Mouse (Mus musculus): ENCODE data around the gene Gm10220. TPM values are rescaled to one million over a fixed set of nuclear protein-coding genes. Genes with fewer than 3 reads are reported as not detected.
"Not testable (repeated sequence)": the region's sequence is repeated elsewhere in the genome, so short reads cannot be mapped to it uniquely, and the experiment has no call there.

The Gm10220 gene
- polyA plus RNA-seq (2012; rRNA removed): not detected in 2 replicates

DNA sequence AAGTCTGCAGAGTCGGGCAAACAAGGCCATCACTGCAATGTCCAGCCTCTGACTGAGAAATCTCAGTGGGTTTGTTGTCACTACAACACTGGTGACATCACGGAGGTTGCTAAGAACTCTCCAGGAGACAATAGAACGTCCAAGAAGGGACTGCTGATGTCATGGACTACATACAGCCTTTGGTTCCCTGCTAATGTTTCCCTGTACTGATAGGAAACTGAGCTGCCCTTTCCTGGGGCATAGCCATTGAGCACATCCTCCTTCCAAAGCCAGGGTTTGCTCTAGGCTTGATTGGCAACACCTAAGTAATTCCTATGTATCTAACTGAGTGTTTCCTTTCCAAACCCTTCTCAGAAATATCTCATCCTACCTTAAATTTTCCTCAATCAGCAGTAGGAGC is at the start of gene Gm10220:
Gene Gm10220, minus strand, starts transcription at position 101 of the 400 bp plus-strand sequence.
- H3K4me3 ChIP-seq (replicated peaks; ENCODE audit: extremely low read depth, low read depth, low read length); H3K4me1 ChIP-seq (ENCODE audit: control insufficient read depth, insufficient read depth, low read length); DNase-seq: not testable (repeated sequence)
- no CpG with 5 or more reads among the region's 3 CpGs for WGBS

DNA sequence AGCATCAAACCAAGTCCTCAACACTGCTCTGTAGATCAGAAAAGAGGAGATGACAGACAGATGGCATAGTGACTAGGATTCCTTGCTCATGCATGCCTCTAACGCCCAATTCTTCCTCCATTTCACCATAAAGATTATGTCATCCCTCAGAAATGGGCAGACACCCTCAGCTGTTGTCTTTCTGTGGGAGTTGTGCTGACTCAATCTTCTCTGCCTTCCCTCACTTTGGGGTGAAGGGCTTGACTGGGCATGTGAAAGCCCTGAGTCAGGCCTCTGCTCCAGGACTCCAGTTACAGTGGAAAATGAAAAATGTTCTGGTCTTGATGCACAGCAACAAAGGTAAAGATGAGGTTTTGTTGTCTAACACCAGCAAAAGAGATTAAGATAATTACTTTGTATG is 48.6 kb upstream of the Gm10220 start:
- H3K4me1 ChIP-seq (ENCODE audit: control insufficient read depth, insufficient read depth, low read length): no peaks in the 10 kb centered on the region
- DNase-seq: no peak
- no peak overlapping the region for H3K4me3 ChIP-seq (replicated peaks; ENCODE audit: extremely low read depth, low read depth, low read length)
- TF ChIP-seq CTCF (IDR thresholded peaks at IDR 0.05; ENCODE audit: insufficient read depth, low read length) (no peak), POLR2A (IDR thresholded peaks at IDR 0.05; ENCODE audit: borderline replicate concordance, extremely low read depth, low read depth, low read length) (no peak)
- WGBS: 60% methylated on average over 1 of the region's 1 CpGs

DNA sequence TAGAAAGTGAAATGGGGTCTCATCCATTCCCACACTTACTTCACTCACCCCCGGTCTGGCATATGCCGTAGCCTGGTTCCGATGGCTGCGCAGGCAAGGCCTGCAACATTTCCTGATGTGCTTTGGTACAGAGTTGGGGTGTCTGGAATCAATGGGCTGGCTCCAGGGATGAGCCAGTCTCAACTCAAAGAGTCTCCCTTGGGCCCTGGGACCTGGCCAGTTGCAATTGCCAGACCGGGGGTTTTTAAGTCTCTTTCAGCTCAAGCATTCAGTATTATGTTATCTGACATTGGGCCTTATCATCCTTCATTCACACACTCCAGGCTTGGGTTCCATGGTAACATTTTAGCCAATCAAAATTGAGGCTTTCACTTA is 44.6 kb upstream of the Gm10220 start:
- no peak for DNase-seq
- TF ChIP-seq POLR2A (IDR thresholded peaks at IDR 0.05; ENCODE audit: borderline replicate concordance, extremely low read depth, low read depth, low read length) (no peak), CTCF (IDR thresholded peaks at IDR 0.05; ENCODE audit: insufficient read depth, low read length) (no peak)
- 85% methylated on average over 5 of the region's 5 CpGs for WGBS
- H3K4me1 ChIP-seq (ENCODE audit: control insufficient read depth, insufficient read depth, low read length): no peaks in the 10 kb centered on the region
- H3K4me3 ChIP-seq (replicated peaks; ENCODE audit: extremely low read depth, low read depth, low read length): no peak overlapping the region

DNA sequence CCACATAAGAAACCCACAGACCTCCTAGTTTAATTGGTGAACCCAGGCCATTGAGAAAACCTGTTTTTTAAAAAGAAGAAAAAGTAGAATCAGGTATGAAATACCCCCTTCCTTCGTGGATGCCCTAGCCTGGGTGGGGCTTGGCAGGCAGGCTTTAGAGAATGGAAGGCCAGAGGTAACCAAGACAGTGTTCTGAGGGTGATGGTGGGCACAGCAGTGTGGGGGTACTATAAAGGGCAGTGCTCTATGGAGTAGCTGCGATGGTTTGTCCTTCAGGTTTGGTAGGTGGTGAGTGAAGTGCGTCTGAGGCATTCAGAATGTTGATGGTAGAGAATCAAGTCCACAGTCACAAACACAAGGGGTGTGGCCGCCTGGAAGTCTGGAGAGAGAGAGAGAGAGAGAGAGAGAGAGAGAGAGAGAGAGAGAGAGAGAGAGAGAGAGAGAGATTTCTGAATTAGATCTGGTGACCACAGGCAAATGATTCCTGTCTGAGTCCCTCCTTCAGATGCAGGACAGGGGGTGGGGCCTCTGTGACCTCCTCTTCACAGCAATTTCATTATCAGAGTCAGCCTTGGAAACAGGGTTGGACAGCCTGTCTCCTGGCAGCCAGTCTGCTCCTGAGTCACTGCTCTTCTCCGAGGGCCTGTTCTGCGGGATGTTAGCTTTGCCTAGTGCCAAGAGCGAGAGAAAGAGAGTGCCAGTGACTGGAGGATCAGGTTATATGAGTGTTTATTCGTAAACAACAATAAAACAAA is 44.0 kb upstream of the Gm10220 start:
- 60% methylated on average over 8 of the region's 8 CpGs for WGBS
- TF ChIP-seq POLR2A (IDR thresholded peaks at IDR 0.05; ENCODE audit: borderline replicate concordance, extremely low read depth, low read depth, low read length) (no peak), CTCF (IDR thresholded peaks at IDR 0.05; ENCODE audit: insufficient read depth, low read length) (no peak)
- Histone ChIP-seq H3K4me3 (replicated peaks; ENCODE audit: extremely low read depth, low read depth, low read length) (no peak overlapping the region), H3K4me1 (ENCODE audit: control insufficient read depth, insufficient read depth, low read length) (no peaks in the 10 kb centered on the region)
- no peak for DNase-seq

DNA sequence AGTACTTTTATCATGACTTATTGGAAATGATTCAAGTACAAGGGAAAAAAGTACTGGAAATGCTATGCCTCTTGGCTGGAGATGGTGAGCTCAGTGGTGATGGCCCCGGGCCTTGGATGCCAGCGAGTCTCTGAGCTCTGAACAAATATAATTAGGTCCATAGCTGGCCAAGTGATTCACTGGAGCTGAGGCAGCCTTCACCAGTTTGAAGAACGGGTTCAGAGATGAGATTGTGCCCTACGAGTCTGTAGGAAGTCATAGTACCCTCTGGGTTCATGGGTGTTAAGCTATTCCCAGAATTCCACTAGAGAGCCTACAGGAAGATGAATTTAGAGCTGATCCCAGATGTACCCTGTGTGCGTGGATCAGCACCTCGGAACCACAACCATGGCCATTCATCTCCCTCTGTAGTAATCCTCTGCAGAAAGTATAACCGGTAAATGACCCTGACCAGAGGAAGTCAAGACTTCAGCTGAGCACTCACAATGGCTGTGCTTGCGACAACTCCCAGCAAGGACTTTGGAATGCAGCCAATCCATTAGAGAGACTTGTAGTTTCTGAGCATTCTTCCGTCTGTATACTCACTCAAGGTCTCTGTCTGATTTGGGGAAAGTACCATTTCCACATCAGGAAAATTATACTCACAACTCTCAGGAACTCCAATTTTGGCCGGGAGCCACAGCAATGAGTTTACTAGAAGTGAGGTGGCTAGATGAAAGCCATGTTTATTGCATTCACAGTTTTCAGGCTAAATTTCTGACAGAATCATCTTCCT is 36.4 kb upstream of the Gm10220 start:
- no peaks in the 10 kb centered on the region for H3K4me1 ChIP-seq (ENCODE audit: control insufficient read depth, insufficient read depth, low read length)
- H3K4me3 ChIP-seq (replicated peaks; ENCODE audit: extremely low read depth, low read depth, low read length): no peak overlapping the region
- DNase-seq: no peak
- 45% methylated on average over 10 of the region's 10 CpGs for WGBS
- no peak for TF ChIP-seq POLR2A (IDR thresholded peaks at IDR 0.05; ENCODE audit: borderline replicate concordance, extremely low read depth, low read depth, low read length)
- no peak for TF ChIP-seq CTCF (IDR thresholded peaks at IDR 0.05; ENCODE audit: insufficient read depth, low read length)

DNA sequence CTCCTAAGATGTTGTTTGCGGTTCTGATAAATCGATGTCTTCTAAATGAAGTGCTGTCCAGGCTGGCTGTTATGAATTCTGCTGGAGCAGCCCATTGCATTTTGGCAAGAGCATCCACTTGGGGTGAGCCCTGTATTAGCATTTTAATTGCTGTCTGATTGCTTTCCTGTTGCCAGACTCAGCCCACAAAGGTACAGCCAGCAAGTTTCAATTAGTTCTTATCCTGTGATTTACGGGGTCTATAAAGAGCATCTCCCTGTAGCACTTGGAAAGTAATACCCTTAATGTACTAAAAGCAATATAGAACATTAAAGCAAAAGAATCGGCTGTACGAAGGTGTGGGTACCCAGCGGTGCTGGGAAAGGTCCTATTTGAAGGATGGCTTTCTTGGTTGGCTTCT is 21.7 kb upstream of the Gm10220 start:
- H3K4me3 ChIP-seq (replicated peaks; ENCODE audit: extremely low read depth, low read depth, low read length): no peak overlapping the region
- 85% methylated on average over 6 of the region's 6 CpGs for WGBS
- TF ChIP-seq POLR2A (IDR thresholded peaks at IDR 0.05; ENCODE audit: borderline replicate concordance, extremely low read depth, low read depth, low read length) (no peak), CTCF (IDR thresholded peaks at IDR 0.05; ENCODE audit: insufficient read depth, low read length) (no peak)
- DNase-seq: no peak
- H3K4me1 ChIP-seq (ENCODE audit: control insufficient read depth, insufficient read depth, low read length): no peaks in the 10 kb centered on the region

DNA sequence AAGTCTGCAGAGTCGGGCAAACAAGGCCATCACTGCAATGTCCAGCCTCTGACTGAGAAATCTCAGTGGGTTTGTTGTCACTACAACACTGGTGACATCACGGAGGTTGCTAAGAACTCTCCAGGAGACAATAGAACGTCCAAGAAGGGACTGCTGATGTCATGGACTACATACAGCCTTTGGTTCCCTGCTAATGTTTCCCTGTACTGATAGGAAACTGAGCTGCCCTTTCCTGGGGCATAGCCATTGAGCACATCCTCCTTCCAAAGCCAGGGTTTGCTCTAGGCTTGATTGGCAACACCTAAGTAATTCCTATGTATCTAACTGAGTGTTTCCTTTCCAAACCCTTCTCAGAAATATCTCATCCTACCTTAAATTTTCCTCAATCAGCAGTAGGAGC is 16.0 kb downstream of the Gm10220 start, which contains the start of gene 5031410I06Rik:
Gene 5031410I06Rik, minus strand, starts transcription at position 101 of the 400 bp plus-strand sequence.
- no CpG with 5 or more reads among the region's 3 CpGs for WGBS

DNA sequence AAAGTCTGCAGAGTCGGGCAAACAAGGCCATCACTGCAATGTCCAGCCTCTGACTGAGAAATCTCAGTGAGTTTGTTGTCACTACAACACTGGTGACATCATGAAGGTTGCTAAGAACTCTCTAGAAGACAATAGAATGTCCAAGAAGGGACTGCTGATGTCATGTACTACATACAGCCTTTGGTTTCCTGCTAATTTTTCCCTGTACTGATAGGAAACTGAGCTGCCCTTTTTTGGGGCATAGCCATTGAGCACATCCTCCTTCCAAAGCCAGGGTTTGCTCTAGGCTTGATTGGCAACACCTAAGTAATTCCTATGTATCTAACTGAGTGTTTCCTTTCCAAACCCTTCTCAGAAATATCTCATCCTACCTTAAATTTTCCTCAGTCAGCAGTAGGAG is 32.0 kb downstream of the Gm10220 start, which contains the start of gene Gm10471:
Gene Gm10471, minus strand, starts transcription at position 101 of the 400 bp plus-strand sequence.
- H3K4me3 ChIP-seq (replicated peaks; ENCODE audit: extremely low read depth, low read depth, low read length); DNase-seq; H3K4me1 ChIP-seq (ENCODE audit: control insufficient read depth, insufficient read depth, low read length): not testable (repeated sequence)
- WGBS: 54% methylated on average over 1 of the region's 1 CpGs

More for the DNA sequence above, 16.0 kb downstream of the Gm10220 start, which contains the start of gene 5031410I06Rik:
- H3K4me1 ChIP-seq (ENCODE audit: control insufficient read depth, insufficient read depth, low read length); H3K4me3 ChIP-seq (replicated peaks; ENCODE audit: extremely low read depth, low read depth, low read length); DNase-seq: not testable (repeated sequence)

DNA sequence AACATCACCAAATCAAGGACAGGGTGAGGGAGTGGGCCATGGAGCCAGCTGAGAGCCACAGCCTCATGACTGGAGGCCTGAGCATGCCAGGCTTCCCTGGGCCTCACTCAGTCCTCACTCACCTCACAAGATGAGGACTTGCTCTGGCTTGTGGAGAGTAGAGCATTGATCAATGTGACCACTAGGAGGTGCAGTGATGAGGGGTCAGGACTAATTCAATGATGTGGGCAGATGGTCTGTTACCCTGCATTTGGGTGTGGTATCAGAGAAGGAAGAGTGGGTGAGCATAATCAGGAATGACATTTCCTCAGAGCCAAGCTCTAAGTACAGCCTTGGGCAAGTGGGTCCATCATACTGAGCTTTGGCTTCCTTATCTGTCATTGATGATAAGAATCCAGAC is 42.2 kb downstream of the Gm10220 start:
- H3K4me1 ChIP-seq (ENCODE audit: control insufficient read depth, insufficient read depth, low read length); H3K4me3 ChIP-seq (replicated peaks; ENCODE audit: extremely low read depth, low read depth, low read length); DNase-seq: not testable (repeated sequence)

DNA sequence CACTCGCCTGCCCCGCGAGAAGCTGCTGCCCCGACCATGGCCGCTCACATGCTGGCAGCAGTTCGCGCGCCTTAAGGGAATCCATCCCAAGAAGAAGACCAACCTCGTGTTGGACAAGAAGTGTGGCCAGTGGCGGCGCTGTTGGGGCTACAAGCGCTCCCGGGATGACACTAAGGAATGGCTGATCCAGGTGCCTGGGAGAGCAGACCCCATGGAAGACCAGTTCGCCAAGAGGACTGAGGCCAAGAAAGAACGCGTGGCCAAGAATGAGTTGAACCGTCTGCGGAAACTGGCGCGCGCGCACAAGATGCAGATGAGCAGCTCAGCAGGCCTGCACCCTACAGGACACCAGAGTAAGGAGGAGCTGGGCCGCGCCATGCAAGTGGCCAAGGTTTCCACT is 50.5 kb downstream of the Gm10220 start:
- no peak for DNase-seq
- Histone ChIP-seq H3K4me1 (ENCODE audit: control insufficient read depth, insufficient read depth, low read length) (no peaks in the 10 kb centered on the region), H3K4me3 (replicated peaks; ENCODE audit: extremely low read depth, low read depth, low read length) (no peak overlapping the region)
- no peak for TF ChIP-seq CTCF (IDR thresholded peaks at IDR 0.05; ENCODE audit: insufficient read depth, low read length)
- TF ChIP-seq POLR2A (IDR thresholded peaks at IDR 0.05; ENCODE audit: borderline replicate concordance, extremely low read depth, low read depth, low read length): no peak
- WGBS: 84% methylated on average over 24 of the region's 24 CpGs

Other genes with a start within 250 kb of the Gm10220 start
- not detected in 2 replicates for gene Gm21663, start 179.0 kb downstream of the Gm10220 start, polyA plus RNA-seq (2012; rRNA removed)
- not detected in 2 replicates for gene Gm21671, start 167.0 kb downstream of the Gm10220 start, polyA plus RNA-seq (2012; rRNA removed)
- gene Gm21680, start 148.8 kb downstream of the Gm10220 start, polyA plus RNA-seq (2012; rRNA removed): not detected in 2 replicates
- not detected in 2 replicates for gene Gm21698, start 132.8 kb downstream of the Gm10220 start, polyA plus RNA-seq (2012; rRNA removed)
- gene Gm1979, start 116.6 kb downstream of the Gm10220 start, polyA plus RNA-seq (2012; rRNA removed): not detected in 2 replicates
- gene Gm5862, start 98.5 kb downstream of the Gm10220 start, polyA plus RNA-seq (2012; rRNA removed): not detected in 2 replicates
- gene Speer4a, start 81.9 kb downstream of the Gm10220 start, polyA plus RNA-seq (2012; rRNA removed): not detected in 2 replicates
- not detected in 2 replicates for gene Gm7347, start 62.8 kb downstream of the Gm10220 start, polyA plus RNA-seq (2012; rRNA removed)
- gene Gm10471, start 32.1 kb downstream of the Gm10220 start, polyA plus RNA-seq (2012; rRNA removed): not detected in 2 replicates
- gene 5031410I06Rik, start 16.1 kb downstream of the Gm10220 start, polyA plus RNA-seq (2012; rRNA removed): not detected in 2 replicates
- not detected in 2 replicates for gene Gm7361, start 136.3 kb upstream of the Gm10220 start, polyA plus RNA-seq (2012; rRNA removed)